Mouse (Mus musculus): ENCODE measurements at regions not wholly inside any gene's neighbourhood (a gene's known extent, or its start where the extent isn't known, plus 50 kb on each side); places are given as distances from the start of the nearest gene placed in this dataset.
A peak's percentile ranks its signal among the peaks of the same experiment; 100 is the strongest.

DNA sequence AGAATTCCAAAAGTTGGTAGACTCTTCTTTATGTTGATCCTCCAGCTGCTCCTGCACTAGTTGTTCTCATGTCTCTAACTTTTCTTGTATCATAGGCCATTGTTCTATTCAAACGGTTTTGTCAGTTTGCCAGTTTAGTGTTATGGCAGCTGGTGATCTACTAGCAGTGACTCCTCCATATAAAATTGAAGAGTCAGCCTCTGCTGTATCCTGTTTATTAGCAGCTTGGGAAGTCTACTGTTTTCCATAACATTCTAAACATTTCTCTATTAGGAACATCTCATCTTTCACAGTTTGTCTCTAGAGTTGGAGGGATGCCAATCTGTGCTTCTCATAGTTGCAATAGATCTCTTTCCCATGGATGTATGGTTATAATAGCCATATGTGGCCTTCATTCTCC is 58.6 kb downstream of the Drd1 start:
- no peak overlapping the region for H3K9ac ChIP-seq (ENCODE audit: low read depth, low read length)
- H3K27ac ChIP-seq (ENCODE audit: low read depth, low read length) = no peak overlapping the region
- H3K27me3 ChIP-seq (ENCODE audit: control insufficient read depth, insufficient read depth, low read length) = no peaks in the 10 kb centered on the region
- 75% methylated on average over 1 of the region's 1 CpGs for WGBS
- no peak for ATAC-seq (ENCODE audit: low FRiP score)
- H3K4me3 ChIP-seq (ENCODE audit: low read depth, low read length) = no peak overlapping the region
- H3K36me3 ChIP-seq (ENCODE audit: control insufficient read depth, insufficient read depth, low read length) = no peaks in the 10 kb centered on the region
- no peak overlapping the region for H3K4me2 ChIP-seq (replicated peaks; ENCODE audit: low read depth, low read length)
- H3K9me3 ChIP-seq (ENCODE audit: control insufficient read depth, low read length) = no peaks in the 10 kb centered on the region
- no peak for DNase-seq (ENCODE audit: low spot score)
- H3K4me1 ChIP-seq (replicated peaks; ENCODE audit: control insufficient read depth, insufficient read depth, low read length) = no peaks in the 10 kb centered on the region

DNA sequence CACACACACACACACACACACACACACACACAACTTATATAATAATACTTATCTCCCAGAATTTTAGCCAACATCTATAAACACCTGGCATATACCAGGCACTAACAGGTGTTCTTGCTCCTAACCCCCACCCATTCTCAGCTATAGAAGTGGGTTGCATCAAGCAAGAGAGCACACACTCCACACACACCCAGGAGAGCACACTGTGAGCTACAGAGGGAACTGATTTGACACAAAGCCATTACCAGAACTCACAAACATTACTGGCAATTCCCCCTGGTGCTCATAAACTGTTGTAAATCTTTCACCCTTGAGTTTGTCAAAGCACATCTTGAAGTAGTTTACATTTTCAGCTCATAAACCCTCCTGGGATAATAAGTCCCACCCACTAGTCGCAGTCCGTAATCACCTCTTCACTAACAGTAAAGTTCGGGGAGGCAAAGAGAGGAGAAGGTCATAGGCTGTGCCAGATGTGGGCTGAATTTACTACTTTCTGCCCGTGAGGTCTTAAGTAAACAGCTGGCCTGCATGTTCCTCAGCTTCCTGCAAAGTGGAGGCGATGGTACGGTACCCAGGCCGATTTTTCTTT is 62.5 kb downstream of the Drd1 start:
- ATAC-seq (ENCODE audit: low FRiP score) (no peak), DNase-seq (ENCODE audit: low spot score) (no peak)
- no peak overlapping the region for H3K4me3 ChIP-seq (ENCODE audit: low read depth, low read length)
- no peak overlapping the region for H3K27ac ChIP-seq (ENCODE audit: low read depth, low read length)
- no peaks in the 10 kb centered on the region for H3K4me1 ChIP-seq (replicated peaks; ENCODE audit: control insufficient read depth, insufficient read depth, low read length)
- no peak overlapping the region for H3K9ac ChIP-seq (ENCODE audit: low read depth, low read length)
- H3K4me2 ChIP-seq (replicated peaks; ENCODE audit: low read depth, low read length) = no peak overlapping the region
- no peaks in the 10 kb centered on the region for H3K9me3 ChIP-seq (ENCODE audit: control insufficient read depth, low read length)
- no peaks in the 10 kb centered on the region for H3K36me3 ChIP-seq (ENCODE audit: control insufficient read depth, insufficient read depth, low read length)
- 71% methylated on average over 7 of the region's 7 CpGs for WGBS
- no peaks in the 10 kb centered on the region for H3K27me3 ChIP-seq (ENCODE audit: control insufficient read depth, insufficient read depth, low read length)

GRCm38 (mm10) chr13:53979226-53979625 is 76.3 kb downstream of the Drd1 start:
- H3K27ac ChIP-seq (ENCODE audit: low read depth, low read length) = no peak overlapping the region
- H3K9me3 ChIP-seq (ENCODE audit: control insufficient read depth, low read length) = no peaks in the 10 kb centered on the region
- DNase-seq (ENCODE audit: low spot score) = no peak
- H3K4me1 ChIP-seq (replicated peaks; ENCODE audit: control insufficient read depth, insufficient read depth, low read length) = no peaks in the 10 kb centered on the region
- no peak overlapping the region for H3K4me3 ChIP-seq (ENCODE audit: low read depth, low read length)
- H3K4me2 ChIP-seq (replicated peaks; ENCODE audit: low read depth, low read length) = no peak overlapping the region
- H3K9ac ChIP-seq (ENCODE audit: low read depth, low read length) = no peak overlapping the region
- no peak for ATAC-seq (ENCODE audit: low FRiP score)
- no peaks in the 10 kb centered on the region for H3K27me3 ChIP-seq (ENCODE audit: control insufficient read depth, insufficient read depth, low read length)
- WGBS = 72% methylated on average over 2 of the region's 2 CpGs
- no peaks in the 10 kb centered on the region for H3K36me3 ChIP-seq (ENCODE audit: control insufficient read depth, insufficient read depth, low read length)

- no peak overlapping the region for H3K9ac ChIP-seq (ENCODE audit: low read depth, low read length)
- no peak for DNase-seq (ENCODE audit: low spot score)
- 93% methylated on average over 2 of the region's 2 CpGs for WGBS
Observed at GRCm38 (mm10) chr13:53969421-53969820, 86.1 kb downstream of the Drd1 start.

DNA sequence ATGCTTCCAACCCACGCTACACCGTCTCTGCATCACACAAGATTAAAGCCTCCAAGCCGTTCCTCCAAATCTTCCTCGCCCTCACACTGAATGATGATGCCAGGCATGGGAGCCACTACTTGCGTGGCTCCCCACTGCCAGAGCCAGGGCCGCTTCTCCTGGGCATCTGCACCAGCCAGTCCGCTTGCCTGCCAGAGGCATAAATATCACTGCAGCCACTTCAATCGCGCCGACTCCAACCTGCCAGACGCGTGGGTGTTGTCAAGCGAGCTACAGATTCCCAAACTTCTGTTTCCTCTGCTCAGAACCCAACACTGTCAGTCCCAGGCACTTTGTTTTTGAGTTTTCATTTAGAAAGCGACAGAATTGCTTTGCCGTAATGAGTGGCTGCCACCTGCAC is 99.3 kb downstream of the Drd1 start:
- H3K4me2 ChIP-seq (replicated peaks; ENCODE audit: low read depth, low read length) = no peak overlapping the region
- no peak overlapping the region for H3K4me3 ChIP-seq (ENCODE audit: low read depth, low read length)
- no peaks in the 10 kb centered on the region for H3K4me1 ChIP-seq (replicated peaks; ENCODE audit: control insufficient read depth, insufficient read depth, low read length)
- no peak for DNase-seq (ENCODE audit: low spot score)
- no peaks in the 10 kb centered on the region for H3K9me3 ChIP-seq (ENCODE audit: control insufficient read depth, low read length)
- no peak for ATAC-seq (ENCODE audit: low FRiP score)
- no peak overlapping the region for H3K9ac ChIP-seq (ENCODE audit: low read depth, low read length)
- no peaks in the 10 kb centered on the region for H3K27me3 ChIP-seq (ENCODE audit: control insufficient read depth, insufficient read depth, low read length)
- 91% methylated on average over 15 of the region's 15 CpGs for WGBS
- H3K27ac ChIP-seq (ENCODE audit: low read depth, low read length) = no peak overlapping the region
- no peaks in the 10 kb centered on the region for H3K36me3 ChIP-seq (ENCODE audit: control insufficient read depth, insufficient read depth, low read length)

More at GRCm38 (mm10) chr13:53969421-53969820, 86.1 kb downstream of the Drd1 start:
- ATAC-seq (ENCODE audit: low FRiP score) = no peak
- Histone ChIP-seq H3K27ac (ENCODE audit: low read depth, low read length) (no peak overlapping the region), H3K36me3 (ENCODE audit: control insufficient read depth, insufficient read depth, low read length) (no peaks in the 10 kb centered on the region), H3K4me3 (ENCODE audit: low read depth, low read length) (no peak overlapping the region), H3K9me3 (ENCODE audit: control insufficient read depth, low read length) (no peaks in the 10 kb centered on the region), H3K4me1 (replicated peaks; ENCODE audit: control insufficient read depth, insufficient read depth, low read length) (no peaks in the 10 kb centered on the region), H3K27me3 (ENCODE audit: control insufficient read depth, insufficient read depth, low read length) (no peaks in the 10 kb centered on the region), H3K4me2 (replicated peaks; ENCODE audit: low read depth, low read length) (no peak overlapping the region)

DNA sequence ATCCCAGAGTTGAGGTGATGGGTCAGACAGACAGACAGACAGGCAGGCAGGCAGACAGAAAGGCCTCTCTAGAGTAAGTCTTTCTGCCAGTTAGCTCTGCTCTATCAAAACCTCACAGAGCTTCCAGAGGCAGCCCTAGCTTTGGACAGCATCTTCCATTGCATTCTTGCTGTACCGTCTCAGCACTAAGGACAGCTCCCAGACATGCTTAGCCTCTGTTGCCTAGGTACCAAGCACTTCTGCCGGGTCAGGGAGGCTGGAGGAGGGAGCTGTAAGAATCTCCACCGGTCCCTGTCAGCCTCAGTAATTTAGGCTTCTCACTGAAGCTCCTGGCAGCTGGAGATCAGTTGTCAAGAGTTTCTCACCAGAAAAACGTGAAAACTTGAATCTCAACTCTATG is 107.4 kb downstream of the Drd1 start:
- Histone ChIP-seq H3K27me3 (ENCODE audit: control insufficient read depth, insufficient read depth, low read length) (no peaks in the 10 kb centered on the region), H3K27ac (ENCODE audit: low read depth, low read length) (no peak overlapping the region), H3K4me1 (replicated peaks; ENCODE audit: control insufficient read depth, insufficient read depth, low read length) (no peaks in the 10 kb centered on the region), H3K4me3 (ENCODE audit: low read depth, low read length) (no peak overlapping the region), H3K4me2 (replicated peaks; ENCODE audit: low read depth, low read length) (no peak overlapping the region), H3K36me3 (ENCODE audit: control insufficient read depth, insufficient read depth, low read length) (no peaks in the 10 kb centered on the region), H3K9me3 (ENCODE audit: control insufficient read depth, low read length) (no peaks in the 10 kb centered on the region), H3K9ac (ENCODE audit: low read depth, low read length) (no peak overlapping the region)
- peak; percentile 64 for DNase-seq (ENCODE audit: low spot score)
- ATAC-seq (ENCODE audit: low FRiP score) = no peak
- WGBS = 2% methylated on average over 4 of the region's 4 CpGs

DNA sequence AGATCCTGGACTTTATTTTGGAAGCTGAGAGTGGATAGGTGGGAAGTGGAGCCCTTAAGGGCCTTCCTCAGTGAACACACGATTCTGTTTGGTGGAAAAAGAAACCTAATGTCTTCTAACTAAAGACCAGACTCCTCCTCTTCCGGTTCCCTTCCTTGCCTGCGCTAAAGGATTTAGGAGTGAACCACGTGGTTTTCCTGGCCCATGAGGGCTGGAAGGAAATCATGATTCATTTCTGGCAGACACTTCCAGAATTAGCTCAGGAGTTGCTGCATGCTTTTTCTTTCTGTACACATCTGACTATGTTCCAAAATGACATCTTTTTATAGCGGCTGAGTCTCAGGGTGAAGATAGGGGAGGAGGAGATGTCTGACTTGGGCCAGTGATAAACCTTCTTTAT is 109.8 kb downstream of the Drd1 start:
- Histone ChIP-seq H3K4me2 (replicated peaks; ENCODE audit: low read depth, low read length) (no peak overlapping the region), H3K36me3 (ENCODE audit: control insufficient read depth, insufficient read depth, low read length) (no peaks in the 10 kb centered on the region), H3K27ac (ENCODE audit: low read depth, low read length) (no peak overlapping the region), H3K27me3 (ENCODE audit: control insufficient read depth, insufficient read depth, low read length) (no peaks in the 10 kb centered on the region), H3K4me1 (replicated peaks; ENCODE audit: control insufficient read depth, insufficient read depth, low read length) (no peaks in the 10 kb centered on the region), H3K4me3 (ENCODE audit: low read depth, low read length) (no peak overlapping the region), H3K9me3 (ENCODE audit: control insufficient read depth, low read length) (no peaks in the 10 kb centered on the region), H3K9ac (ENCODE audit: low read depth, low read length) (no peak overlapping the region)
- DNase-seq (ENCODE audit: low spot score) = no peak
- WGBS = 83% methylated on average over 5 of the region's 5 CpGs
- ATAC-seq (ENCODE audit: low FRiP score) = no peak

DNA sequence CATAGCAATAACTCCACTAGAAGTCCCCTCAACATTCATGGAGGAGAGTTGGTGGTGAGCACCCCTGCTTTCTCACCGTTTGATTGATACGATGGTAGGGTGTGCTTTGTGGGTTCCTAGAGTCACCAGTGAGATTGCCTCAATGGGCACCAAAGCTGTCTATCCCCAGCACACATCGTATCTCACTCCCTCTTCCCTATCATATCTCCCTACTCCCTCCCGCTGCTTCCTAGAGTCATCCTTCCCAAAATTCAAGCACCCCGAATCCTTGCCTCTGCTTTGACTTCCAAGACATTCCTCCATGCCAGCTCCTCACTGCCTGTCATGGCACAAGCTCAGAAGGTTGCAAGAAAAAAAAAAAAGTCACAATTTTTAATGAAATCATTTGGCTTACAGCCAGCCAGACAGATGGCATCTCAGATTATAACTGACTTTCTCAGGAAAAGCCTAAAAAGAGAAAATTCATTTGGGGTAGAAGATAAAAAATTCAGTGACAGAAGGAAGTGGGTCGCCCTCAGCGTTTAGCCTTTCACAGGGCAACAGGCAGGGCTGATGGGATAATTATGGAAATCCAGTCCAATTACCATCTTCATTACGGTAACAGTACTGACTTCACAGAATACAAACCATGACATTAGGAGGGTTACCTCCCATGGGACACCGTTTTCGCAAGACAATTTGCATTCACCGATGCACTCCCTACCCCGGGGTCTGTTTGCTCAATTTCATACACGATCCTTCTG is 114.3 kb downstream of the Drd1 start:
- Histone ChIP-seq H3K36me3 (ENCODE audit: control insufficient read depth, insufficient read depth, low read length) (no peaks in the 10 kb centered on the region), H3K4me3 (ENCODE audit: low read depth, low read length) (no peak overlapping the region), H3K27me3 (ENCODE audit: control insufficient read depth, insufficient read depth, low read length) (no peaks in the 10 kb centered on the region), H3K27ac (ENCODE audit: low read depth, low read length) (no peak overlapping the region), H3K9ac (ENCODE audit: low read depth, low read length) (no peak overlapping the region), H3K4me2 (replicated peaks; ENCODE audit: low read depth, low read length) (no peak overlapping the region), H3K9me3 (ENCODE audit: control insufficient read depth, low read length) (no peaks in the 10 kb centered on the region), H3K4me1 (replicated peaks; ENCODE audit: control insufficient read depth, insufficient read depth, low read length) (no peaks in the 10 kb centered on the region)
- 80% methylated on average over 13 of the region's 13 CpGs for WGBS
- ATAC-seq (ENCODE audit: low FRiP score) = no peak
- DNase-seq (ENCODE audit: low spot score) = peak; percentile 23

DNA sequence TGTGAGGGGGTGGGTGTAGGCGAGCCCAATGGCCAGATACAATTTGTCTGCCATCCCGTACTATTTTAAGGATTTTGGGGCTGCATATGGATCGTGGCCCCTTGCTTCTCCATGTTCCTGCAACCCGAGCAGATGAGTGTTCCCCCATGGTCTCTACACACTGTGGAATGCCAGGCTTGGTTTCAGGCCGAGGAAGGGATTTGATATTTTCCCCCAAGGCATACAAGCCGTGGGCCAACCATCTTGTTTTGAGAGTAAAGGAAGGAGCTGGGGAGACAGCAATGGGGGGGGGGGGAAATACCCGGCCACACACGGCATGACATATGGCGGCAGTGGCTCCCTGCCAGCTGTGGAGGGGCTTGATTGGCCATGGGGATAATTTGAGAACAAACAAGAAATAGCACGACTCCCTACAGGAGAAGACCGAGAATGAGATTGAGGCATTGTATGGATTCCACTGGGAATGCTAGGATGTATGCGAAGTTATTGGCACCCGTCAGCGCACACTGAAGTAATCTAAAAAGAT is 120.3 kb downstream of the Drd1 start:
- Histone ChIP-seq H3K27ac (ENCODE audit: low read depth, low read length) (no peak overlapping the region), H3K4me2 (replicated peaks; ENCODE audit: low read depth, low read length) (no peak overlapping the region), H3K36me3 (ENCODE audit: control insufficient read depth, insufficient read depth, low read length) (no peaks in the 10 kb centered on the region), H3K9me3 (ENCODE audit: control insufficient read depth, low read length) (no peaks in the 10 kb centered on the region), H3K4me3 (ENCODE audit: low read depth, low read length) (no peak overlapping the region), H3K27me3 (ENCODE audit: control insufficient read depth, insufficient read depth, low read length) (no peaks in the 10 kb centered on the region), H3K9ac (ENCODE audit: low read depth, low read length) (no peak overlapping the region), H3K4me1 (replicated peaks; ENCODE audit: control insufficient read depth, insufficient read depth, low read length) (no peaks in the 10 kb centered on the region)
- ATAC-seq (ENCODE audit: low FRiP score) (no peak), DNase-seq (ENCODE audit: low spot score) (no peak)
- 85% methylated on average over 14 of the region's 14 CpGs for WGBS
